Mouse (Mus musculus): ENCODE measurements around the gene Nipa1. TPM values are rescaled to one million over a fixed set of nuclear protein-coding genes. Genes with fewer than 3 reads are reported as not detected.
"Not testable (repeated sequence)": the region's sequence is repeated elsewhere in the genome, so short reads cannot be mapped to it uniquely, and the experiment has no call there.

Nipa1 gene
- polyA plus RNA-seq, 1 experiment from 2014 or later: 10.0 TPM

DNA sequence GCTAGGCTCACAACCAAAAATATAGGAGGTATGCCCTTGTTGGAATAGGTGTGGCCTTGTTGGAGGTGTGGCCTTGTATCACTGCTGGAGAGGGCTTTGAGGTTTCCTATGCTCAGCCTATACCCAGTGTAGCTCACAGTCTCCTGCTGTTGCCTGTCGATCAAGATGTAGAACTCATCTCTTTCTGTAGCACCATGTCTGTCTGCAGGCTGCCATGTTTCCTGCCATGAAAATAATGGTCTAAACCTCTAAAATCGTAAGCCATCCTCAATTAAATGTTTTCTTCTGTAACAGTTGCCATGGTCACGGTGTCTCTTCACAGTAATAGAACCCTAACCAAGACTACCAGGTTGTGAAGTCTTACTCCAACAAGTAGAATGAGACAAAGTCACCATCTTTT lies 3.8 kb upstream of the Nipa1 start:
- Histone ChIP-seq H3K4me2 (replicated peaks; ENCODE audit: low read depth, low read length) (no peak overlapping the region), H3K27me3 (replicated peaks; ENCODE audit: insufficient read depth, low read length) (no peaks in the 10 kb centered on the region), H3K27ac (ENCODE audit: low read length) (no peak overlapping the region), H3K4me1 (ENCODE audit: insufficient read depth, low read depth, low read length) (no peaks in the 10 kb centered on the region), H3K4me3 (ENCODE audit: low read depth, low read length) (no peak overlapping the region), H3K9me3 (ENCODE audit: low read length) (no peaks in the 10 kb centered on the region), H3K9ac (replicated peaks; ENCODE audit: low read depth) (no peak overlapping the region), H3K36me3 (ENCODE audit: insufficient read depth, low read length) (no peaks in the 10 kb centered on the region)
- ATAC-seq: no peak
- DNase-seq (ENCODE audit: low spot score): no peak
- TF ChIP-seq EP300 (IDR thresholded peaks at IDR 0.05): no peak
- TF ChIP-seq CTCF (IDR thresholded peaks at IDR 0.05): no peak
- WGBS: 78% methylated on average over 3 of the region's 3 CpGs

DNA sequence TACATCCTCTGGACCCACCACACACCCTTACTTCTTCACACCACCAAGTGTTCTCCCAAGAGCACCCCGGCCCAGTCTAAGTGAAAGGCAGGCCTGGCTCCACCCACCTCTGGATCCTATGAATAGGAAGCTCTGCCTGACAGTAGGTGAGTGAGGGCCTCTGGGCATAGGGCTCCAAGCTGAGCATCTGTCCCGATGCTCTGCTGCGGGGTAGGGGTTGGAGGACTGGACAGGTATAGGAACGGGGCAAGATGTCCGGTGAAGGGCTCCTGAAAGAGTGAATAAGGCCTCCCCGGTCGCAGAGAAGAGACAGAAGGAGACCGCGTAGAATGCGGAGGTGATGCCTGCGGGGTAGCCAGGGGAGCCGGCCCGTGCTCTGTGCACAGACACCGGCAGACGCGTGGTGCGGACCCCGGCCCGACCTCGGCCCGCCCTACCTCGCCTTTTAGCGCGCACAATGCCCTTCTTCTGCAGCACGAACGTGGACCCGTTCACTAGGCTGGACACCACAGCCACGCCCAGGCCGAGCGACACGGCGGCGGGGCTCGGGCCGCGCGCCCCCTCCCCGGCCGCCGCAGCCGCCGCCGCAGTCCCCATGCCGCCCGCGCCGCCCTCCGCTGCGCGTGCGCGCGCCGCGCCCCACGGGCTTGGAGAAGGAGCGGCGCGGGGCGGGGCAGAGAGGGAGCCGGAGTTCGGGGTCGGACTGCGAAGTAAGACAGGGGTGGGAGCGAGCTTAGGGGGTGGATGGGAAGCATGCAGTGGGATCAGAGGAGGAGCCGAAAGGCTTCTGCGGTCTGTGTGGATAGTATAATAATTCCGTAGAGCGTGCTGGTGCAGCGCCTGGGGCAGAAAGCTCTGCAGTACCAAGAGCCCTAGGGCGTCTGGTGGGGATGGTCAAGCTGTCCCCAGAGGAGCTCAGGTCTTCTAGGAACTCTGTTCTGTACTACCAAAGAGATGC lies 503 bp downstream of the Nipa1 start:
- under 1% methylated on average over 37 of the region's 71 CpGs for WGBS
- TF ChIP-seq EP300 (IDR thresholded peaks at IDR 0.05) (no peak), CTCF (IDR thresholded peaks at IDR 0.05) (no peak)
- peak overlapping the region; percentile 74 for H3K4me3 ChIP-seq (ENCODE audit: low read depth, low read length)

DNA sequence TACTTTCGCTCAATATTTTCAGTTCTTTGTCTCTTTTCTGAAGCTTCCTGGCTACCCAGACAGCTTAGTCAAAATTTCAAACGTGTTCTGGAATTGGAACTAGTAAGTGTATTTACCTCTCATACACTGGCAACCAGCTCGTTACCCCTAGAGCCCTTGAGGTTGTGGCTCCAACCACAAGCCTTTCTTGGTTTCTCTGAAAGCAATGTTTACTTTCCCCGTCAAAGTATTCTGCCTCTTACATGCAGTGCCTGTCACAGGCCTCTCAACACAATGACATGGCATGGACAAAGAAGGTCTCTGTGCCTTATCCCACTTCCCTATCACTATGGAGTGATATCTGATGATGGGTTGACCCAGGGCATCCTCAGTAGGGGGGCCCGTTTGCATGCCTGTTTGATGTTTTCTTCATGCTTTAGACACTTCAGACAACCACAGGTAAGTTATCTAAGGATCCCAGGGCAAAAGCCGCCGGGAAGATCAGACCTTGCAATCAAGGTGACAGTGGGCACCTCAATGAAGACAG lies 1.2 kb downstream of the Nipa1 start:
- no peaks in the 10 kb centered on the region for H3K9me3 ChIP-seq (ENCODE audit: low read length)
- DNase-seq (ENCODE audit: low spot score): peak; percentile 31
- no peaks in the 10 kb centered on the region for H3K36me3 ChIP-seq (ENCODE audit: insufficient read depth, low read length)
- peak overlapping the region; percentile 78 for H3K27ac ChIP-seq (ENCODE audit: low read length)
- H3K4me1 ChIP-seq (ENCODE audit: insufficient read depth, low read depth, low read length): no peaks in the 10 kb centered on the region
- peak overlapping the region; percentile 56 for H3K9ac ChIP-seq (replicated peaks; ENCODE audit: low read depth)
- no peaks in the 10 kb centered on the region for H3K27me3 ChIP-seq (replicated peaks; ENCODE audit: insufficient read depth, low read length)
- peak overlapping the region; percentile 93 for H3K4me2 ChIP-seq (replicated peaks; ENCODE audit: low read depth, low read length)
- TF ChIP-seq EP300 (IDR thresholded peaks at IDR 0.05) (no peak), CTCF (IDR thresholded peaks at IDR 0.05) (no peak)
- WGBS: 24% methylated on average over 7 of the region's 7 CpGs
- peak; percentile 72 for ATAC-seq
- peak overlapping the region; percentile 74 for H3K4me3 ChIP-seq (ENCODE audit: low read depth, low read length)

More for the DNA sequence above, 503 bp downstream of the Nipa1 start:
- H3K4me1 ChIP-seq (ENCODE audit: insufficient read depth, low read depth, low read length): no peaks in the 10 kb centered on the region
- H3K9ac ChIP-seq (replicated peaks; ENCODE audit: low read depth): peak overlapping the region; percentile 56
- H3K36me3 ChIP-seq (ENCODE audit: insufficient read depth, low read length): no peaks in the 10 kb centered on the region
- ATAC-seq (peak; percentile 83), DNase-seq (ENCODE audit: low spot score) (peak; percentile 78)
- no peaks in the 10 kb centered on the region for H3K27me3 ChIP-seq (replicated peaks; ENCODE audit: insufficient read depth, low read length)
- H3K27ac ChIP-seq (ENCODE audit: low read length): peak overlapping the region; percentile 78
- H3K9me3 ChIP-seq (ENCODE audit: low read length): no peaks in the 10 kb centered on the region
- peak overlapping the region; percentile 93 for H3K4me2 ChIP-seq (replicated peaks; ENCODE audit: low read depth, low read length)

DNA sequence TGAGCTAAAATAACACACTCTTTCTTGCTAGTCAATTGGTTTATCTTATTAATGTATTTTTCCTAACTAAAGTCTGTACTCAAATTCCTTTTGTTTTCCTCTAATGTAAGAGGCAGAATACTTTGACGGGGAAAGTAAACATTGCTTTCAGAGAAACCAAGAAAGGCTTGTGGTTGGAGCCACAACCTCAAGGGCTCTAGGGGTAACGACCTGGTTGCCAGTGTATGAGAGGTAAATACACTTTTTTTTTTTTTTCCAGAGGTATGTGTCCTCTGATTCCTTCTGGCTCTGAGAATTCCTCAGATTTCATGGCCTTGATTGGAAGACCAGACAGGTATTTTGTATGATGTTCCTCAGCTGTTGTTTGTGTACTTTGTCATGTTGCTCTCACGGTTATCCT lies 2.0 kb downstream of the Nipa1 start:
- no peak overlapping the region; the same call in 1 of the 2 replicates for H3K4me2 ChIP-seq (replicated peaks; ENCODE audit: low read depth, low read length)

DNA sequence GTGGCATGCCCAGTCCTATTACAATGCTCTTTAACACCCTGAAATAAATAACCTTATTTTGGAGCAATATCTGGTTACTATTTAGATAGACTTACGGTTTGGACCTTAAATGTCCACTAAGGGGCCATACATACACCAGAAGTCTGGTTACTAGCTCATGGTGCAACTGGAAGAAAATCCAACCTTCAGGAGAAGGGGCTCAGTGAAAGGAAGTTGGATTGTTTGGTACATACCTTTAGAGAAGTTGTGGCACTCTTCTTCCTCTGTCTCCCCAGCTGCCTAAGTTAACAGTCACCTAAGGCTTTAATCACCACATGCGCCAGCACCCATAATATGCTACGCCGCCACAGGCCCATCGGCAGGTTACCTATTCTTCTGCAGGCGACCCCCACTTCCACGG lies 3.9 kb downstream of the Nipa1 start:
- Histone ChIP-seq H3K27me3 (replicated peaks; ENCODE audit: insufficient read depth, low read length) (no peaks in the 10 kb centered on the region), H3K4me2 (replicated peaks; ENCODE audit: low read depth, low read length) (no peak overlapping the region), H3K27ac (ENCODE audit: low read length) (no peak overlapping the region), H3K4me3 (ENCODE audit: low read depth, low read length) (no peak overlapping the region), H3K9me3 (ENCODE audit: low read length) (no peaks in the 10 kb centered on the region), H3K4me1 (ENCODE audit: insufficient read depth, low read depth, low read length) (no peaks in the 10 kb centered on the region), H3K36me3 (ENCODE audit: insufficient read depth, low read length) (no peaks in the 10 kb centered on the region), H3K9ac (replicated peaks; ENCODE audit: low read depth) (no peak overlapping the region)
- no peak for DNase-seq (ENCODE audit: low spot score)
- ATAC-seq: no peak
- no peak for TF ChIP-seq CTCF (IDR thresholded peaks at IDR 0.05)
- TF ChIP-seq EP300 (IDR thresholded peaks at IDR 0.05): no peak
- WGBS: 94% methylated on average over 7 of the region's 7 CpGs

More for the DNA sequence above, 2.0 kb downstream of the Nipa1 start:
- Histone ChIP-seq H3K27me3 (replicated peaks; ENCODE audit: insufficient read depth, low read length) (no peaks in the 10 kb centered on the region), H3K4me1 (ENCODE audit: insufficient read depth, low read depth, low read length) (no peaks in the 10 kb centered on the region), H3K27ac (ENCODE audit: low read length) (peak overlapping the region; percentile 47; the same call in 1 of the 2 replicates), H3K4me3 (ENCODE audit: low read depth, low read length) (no peak overlapping the region), H3K36me3 (ENCODE audit: insufficient read depth, low read length) (no peaks in the 10 kb centered on the region), H3K9me3 (ENCODE audit: low read length) (no peaks in the 10 kb centered on the region), H3K9ac (replicated peaks; ENCODE audit: low read depth) (no peak overlapping the region)
- ATAC-seq (peak; percentile 46; the same call in 1 of the 2 replicates), DNase-seq (ENCODE audit: low spot score) (peak; percentile 23)
- 45% methylated on average over 3 of the region's 3 CpGs for WGBS
- TF ChIP-seq EP300 (IDR thresholded peaks at IDR 0.05) (peak; percentile 12; the same call in 1 of the 2 replicates), CTCF (IDR thresholded peaks at IDR 0.05) (no peak)

DNA sequence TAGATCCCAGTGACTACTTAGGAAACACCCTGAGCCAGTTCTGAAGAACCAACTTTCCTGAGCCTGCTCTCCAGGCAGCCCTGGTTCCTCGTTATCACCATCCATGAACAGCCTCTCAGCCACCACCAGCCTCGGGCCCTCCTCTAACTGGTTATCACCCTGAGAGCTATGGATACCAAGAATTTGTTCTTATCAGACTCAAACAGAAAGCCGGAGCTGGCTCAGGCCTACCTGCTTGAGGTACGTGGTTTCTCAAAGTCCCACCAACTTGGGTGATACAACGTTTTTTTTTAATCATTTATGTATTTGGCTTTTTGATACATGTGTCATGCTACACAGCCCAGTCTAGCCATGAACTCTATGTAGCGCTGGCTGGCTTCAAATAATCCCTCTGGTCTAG lies 4.6 kb downstream of the Nipa1 start:
- Histone ChIP-seq H3K4me2 (replicated peaks; ENCODE audit: low read depth, low read length) (no peak overlapping the region), H3K4me1 (ENCODE audit: insufficient read depth, low read depth, low read length) (no peaks in the 10 kb centered on the region), H3K27me3 (replicated peaks; ENCODE audit: insufficient read depth, low read length) (no peaks in the 10 kb centered on the region), H3K9me3 (ENCODE audit: low read length) (no peaks in the 10 kb centered on the region), H3K36me3 (ENCODE audit: insufficient read depth, low read length) (no peaks in the 10 kb centered on the region), H3K9ac (replicated peaks; ENCODE audit: low read depth) (no peak overlapping the region), H3K4me3 (ENCODE audit: low read depth, low read length) (no peak overlapping the region), H3K27ac (ENCODE audit: low read length) (no peak overlapping the region)
- no peak for TF ChIP-seq CTCF (IDR thresholded peaks at IDR 0.05)
- 65% methylated on average over 6 of the region's 6 CpGs for WGBS
- DNase-seq (ENCODE audit: low spot score) (peak; percentile 9), ATAC-seq (no peak)

DNA sequence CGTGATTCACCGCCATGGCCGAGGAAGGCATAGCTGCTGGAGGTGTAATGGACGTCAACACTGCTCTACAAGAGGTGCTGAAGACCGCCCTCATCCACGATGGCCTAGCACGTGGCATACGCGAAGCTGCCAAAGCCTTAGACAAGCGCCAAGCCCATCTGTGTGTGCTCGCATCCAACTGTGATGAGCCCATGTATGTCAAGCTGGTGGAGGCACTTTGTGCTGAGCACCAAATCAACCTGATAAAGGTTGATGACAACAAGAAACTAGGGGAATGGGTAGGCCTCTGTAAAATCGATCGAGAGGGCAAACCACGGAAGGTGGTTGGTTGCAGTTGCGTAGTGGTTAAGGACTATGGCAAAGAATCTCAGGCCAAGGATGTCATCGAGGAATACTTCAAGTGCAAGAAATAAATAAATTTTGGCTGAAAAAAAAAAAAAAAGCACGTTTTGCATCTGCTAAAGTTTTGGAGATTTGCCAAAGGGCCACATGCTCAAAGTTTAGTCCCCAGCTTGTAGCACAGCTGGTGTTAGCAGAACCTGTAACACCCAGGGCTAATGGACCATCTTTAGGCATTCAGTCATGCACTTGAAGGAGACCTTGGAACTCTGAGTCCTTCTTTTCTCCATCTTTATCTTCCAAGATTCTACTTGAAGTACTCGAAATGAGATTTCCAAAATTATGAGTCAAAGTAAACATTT lies 5.6 kb downstream of the Nipa1 start:
- ATAC-seq: not testable (repeated sequence)
- 80% methylated on average over 6 of the region's 18 CpGs for WGBS

More for the DNA sequence above, 5.6 kb downstream of the Nipa1 start:
- H3K4me1 ChIP-seq (ENCODE audit: insufficient read depth, low read depth, low read length); H3K9me3 ChIP-seq (ENCODE audit: low read length); H3K27ac ChIP-seq (ENCODE audit: low read length); DNase-seq (ENCODE audit: low spot score); H3K4me2 ChIP-seq (replicated peaks; ENCODE audit: low read depth, low read length); H3K27me3 ChIP-seq (replicated peaks; ENCODE audit: insufficient read depth, low read length); H3K4me3 ChIP-seq (ENCODE audit: low read depth, low read length); H3K36me3 ChIP-seq (ENCODE audit: insufficient read depth, low read length); H3K9ac ChIP-seq (replicated peaks; ENCODE audit: low read depth): not testable (repeated sequence)
